Mouse (Mus musculus) ES-Bruce4 (cell line): ENCODE results near the gene Rad54l2. TPM values are rescaled to one million over a fixed set of nuclear protein-coding genes. Genes with fewer than 3 reads are reported as not detected.

Source experiments
- H3K27ac ChIP-seq: 2 replicates; pipeline ENCODE4 v1.5.1; 2012; ENCODE audit warnings: low read length, inconsistent platforms; ENCODE audit not compliant: insufficient read depth
- H3K27me3 ChIP-seq: 2 replicates; pipeline ENCODE4 v1.6.1; 2012; ENCODE audit warnings: mild to moderate bottlenecking, low read length, inconsistent platforms; ENCODE audit not compliant: control insufficient read depth, poor library complexity, insufficient read depth, severe bottlenecking
- H3K36me3 ChIP-seq: 2 replicates; pipeline ENCODE4 v1.6.1; 2012; ENCODE audit warnings: inconsistent platforms, mild to moderate bottlenecking, low read length, moderate library complexity; ENCODE audit not compliant: control insufficient read depth, poor library complexity, insufficient read depth, severe bottlenecking
- H3K4me1 ChIP-seq: one replicate; pipeline ENCODE4 v1.8.1; 2011; ENCODE audit warnings: low read length; ENCODE audit not compliant: control insufficient read depth, insufficient read depth
- H3K4me3 ChIP-seq: 2 replicates; pipeline ENCODE4 v1.5.1; 2011; ENCODE audit warnings: low read depth, mild to moderate bottlenecking, low read length
- H3K9ac ChIP-seq: 2 replicates; pipeline ENCODE4 v1.6.1; 2012; ENCODE audit warnings: low read depth, mild to moderate bottlenecking, inconsistent platforms; ENCODE audit not compliant: poor library complexity, severe bottlenecking
- H3K9me3 ChIP-seq: replicated peaks from 2 replicates; pipeline ENCODE4 v1.6.1; 2012; ENCODE audit warnings: mild to moderate bottlenecking, low read length, inconsistent platforms; ENCODE audit not compliant: control insufficient read depth, poor library complexity, insufficient read depth, severe bottlenecking
- CTCF ChIP-seq: IDR thresholded peaks from one replicate; pipeline ENCODE4 v1.8.1; 2011; ENCODE audit warnings: low read depth, low read length
- EP300 ChIP-seq: IDR thresholded peaks from 2 replicates; pipeline ENCODE4 v1.6.1; 2011; ENCODE audit warnings: low read depth, low read length; ENCODE audit not compliant: insufficient read depth
- POLR2A ChIP-seq: IDR thresholded peaks from one replicate; pipeline ENCODE4 v1.8.1; 2011; ENCODE audit warnings: low read length; ENCODE audit not compliant: insufficient read depth
- polyA plus RNA-seq: library from polyadenylated mRNA; stranded (reverse); fragments of >200 nt; gene quantifications from 2 replicates; pipeline ENCODE4 v1.2.4, GENCODE M21; 2011; ENCODE audit warnings: low read depth; ENCODE audit not compliant: missing spikeins, insufficient read depth, insufficient read length

Rad54l2 gene
- polyA plus RNA-seq, 1 experiment, result 34.6 TPM

- no peaks in the 10 kb centered on the region for H3K9me3 ChIP-seq
- H3K36me3 ChIP-seq, result no peaks in the 10 kb centered on the region
- no peak for TF ChIP-seq POLR2A
- peak; percentile 75 for TF ChIP-seq EP300
- peak; percentile 88 for TF ChIP-seq CTCF
- peak overlapping the region; percentile 89; the same call in 1 of the 2 replicates for H3K9ac ChIP-seq
- H3K4me3 ChIP-seq, result peak overlapping the region; percentile 28; the same call in 1 of the 2 replicates
- H3K27me3 ChIP-seq, result no peaks in the 10 kb centered on the region
- peaks cover 2% of the 10 kb centered on the region for H3K4me1 ChIP-seq
- peak overlapping the region; percentile 93 for H3K27ac ChIP-seq
Observed at GRCm38 (mm10) chr9:106686983-106687650, 101.9 kb downstream of the Rad54l2 start.

DNA sequence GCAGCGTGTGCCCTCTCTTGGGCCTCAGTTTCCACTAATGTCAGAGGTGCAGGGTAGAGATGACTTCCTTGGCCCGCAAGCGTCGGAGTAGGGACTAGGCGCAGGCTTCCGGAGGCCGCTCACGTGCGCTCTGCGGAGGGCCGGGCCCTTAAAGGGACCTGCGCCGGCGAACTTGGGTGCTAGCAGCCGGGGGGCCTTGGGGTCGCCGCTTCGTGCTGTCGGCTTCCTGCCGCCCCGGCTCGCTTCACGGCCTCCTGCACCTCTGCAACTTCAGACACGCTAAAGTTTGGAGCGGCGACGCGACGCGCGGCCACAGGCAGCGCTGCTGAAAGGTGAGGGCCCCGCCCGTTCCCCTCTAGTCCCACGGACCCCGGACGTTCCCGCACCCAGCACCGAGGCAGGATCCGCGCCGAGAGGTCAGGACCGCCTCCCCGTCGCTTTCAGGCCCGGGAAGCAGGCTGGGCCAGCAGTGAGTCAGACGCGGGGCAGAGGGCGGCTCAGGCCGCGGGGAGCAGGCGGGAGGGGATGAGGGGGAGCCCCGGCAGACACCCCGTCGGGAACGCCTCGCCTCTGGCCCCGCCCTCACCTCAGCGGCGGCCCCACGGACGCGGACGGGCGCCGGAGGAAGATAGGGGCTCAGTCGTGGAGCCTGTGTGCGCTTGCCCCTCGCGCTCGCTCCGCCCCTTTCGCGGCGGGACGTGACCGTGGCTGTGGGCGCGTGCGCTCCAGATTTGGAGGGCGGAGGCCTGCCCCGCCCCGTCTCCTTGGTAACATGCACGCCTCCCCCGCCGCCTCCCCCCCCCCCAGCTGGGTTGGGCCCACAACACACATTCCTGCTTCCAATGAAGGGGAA is 103.5 kb downstream of the Rad54l2 start, which contains the start of gene Tex264:
Tex264 (minus strand) TSS at position 679 of the 853 bp plus-strand sequence.
- Histone ChIP-seq H3K4me1 (peaks cover 2% of the 10 kb centered on the region), H3K9me3 (no peaks in the 10 kb centered on the region), H3K36me3 (peaks cover 7% of the 10 kb centered on the region)

GRCm38 (mm10) chr9:106684918-106685248 is 104.1 kb downstream of the Rad54l2 start:
- Histone ChIP-seq H3K27me3 (no peaks in the 10 kb centered on the region), H3K4me3 (peak overlapping the region; percentile 73), H3K4me1 (peaks cover 2% of the 10 kb centered on the region), H3K9ac (peak overlapping the region; percentile 89), H3K36me3 (peaks cover 13% of the 10 kb centered on the region), H3K27ac (peak overlapping the region; percentile 93), H3K9me3 (no peaks in the 10 kb centered on the region)
- TF ChIP-seq CTCF (no peak), POLR2A (no peak), EP300 (no peak)

More for the DNA sequence above, 103.5 kb downstream of the Rad54l2 start, which contains the start of gene Tex264:
- Histone ChIP-seq H3K27me3 (no peaks in the 10 kb centered on the region), H3K27ac (peak within 1 kb of the TSS; percentile 93), H3K4me3 (peak within 1 kb of the TSS; percentile 73), H3K9ac (peak within 1 kb of the TSS; percentile 89)
- TF ChIP-seq EP300 (no peak), CTCF (no peak), POLR2A (no peak)

GRCm38 (mm10) chr9:106684093-106684872 is 104.7 kb downstream of the Rad54l2 start:
- Histone ChIP-seq H3K27me3 (no peaks in the 10 kb centered on the region), H3K4me3 (peak overlapping the region; percentile 73), H3K27ac (0 out of 2 replicates have a peak overlapping the region, but pooled peaks have one; percentile 3), H3K4me1 (peaks cover 2% of the 10 kb centered on the region), H3K36me3 (peaks cover 15% of the 10 kb centered on the region), H3K9ac (peak overlapping the region; percentile 89), H3K9me3 (no peaks in the 10 kb centered on the region)
- TF ChIP-seq EP300, result no peak
- TF ChIP-seq CTCF, result no peak
- TF ChIP-seq POLR2A, result no peak

- TF ChIP-seq EP300, result no peak
- no peak for TF ChIP-seq POLR2A
- TF ChIP-seq CTCF, result no peak
- no peak overlapping the region for H3K27ac ChIP-seq
- H3K27me3 ChIP-seq, result no peaks in the 10 kb centered on the region
- H3K9ac ChIP-seq, result no peak overlapping the region
- H3K4me1 ChIP-seq, result peaks cover 2% of the 10 kb centered on the region
- H3K9me3 ChIP-seq, result no peaks in the 10 kb centered on the region
- H3K4me3 ChIP-seq, result no peak overlapping the region
- H3K36me3 ChIP-seq, result peaks cover 15% of the 10 kb centered on the region
Observed at GRCm38 (mm10) chr9:106681026-106681425, 108.0 kb downstream of the Rad54l2 start.
